Mouse (Mus musculus): ENCODE measurements around the gene Nckap5.

Nckap5 gene

DNA sequence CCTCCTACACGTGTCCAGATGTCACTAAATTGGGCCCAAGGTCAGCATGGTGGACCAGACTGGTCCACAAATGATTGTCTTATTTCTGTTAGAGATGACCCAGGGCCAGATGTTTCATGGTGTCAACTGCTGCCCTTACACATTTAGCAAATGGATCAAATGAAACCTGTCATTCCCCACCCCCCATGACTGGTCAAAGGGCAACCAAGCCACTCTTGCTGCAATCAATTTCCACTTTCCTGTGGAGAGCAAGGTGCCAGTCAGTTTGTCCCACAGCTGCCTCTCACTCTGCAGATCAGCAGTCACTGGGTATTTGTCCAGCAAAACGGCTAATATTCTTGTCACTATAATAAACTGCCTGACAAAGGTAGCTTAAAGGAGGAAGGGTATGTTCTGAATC, 463.9 kb downstream of the Nckap5 start:
- DNase-seq (ENCODE audit: low read depth, low spot score), result no peak

DNA sequence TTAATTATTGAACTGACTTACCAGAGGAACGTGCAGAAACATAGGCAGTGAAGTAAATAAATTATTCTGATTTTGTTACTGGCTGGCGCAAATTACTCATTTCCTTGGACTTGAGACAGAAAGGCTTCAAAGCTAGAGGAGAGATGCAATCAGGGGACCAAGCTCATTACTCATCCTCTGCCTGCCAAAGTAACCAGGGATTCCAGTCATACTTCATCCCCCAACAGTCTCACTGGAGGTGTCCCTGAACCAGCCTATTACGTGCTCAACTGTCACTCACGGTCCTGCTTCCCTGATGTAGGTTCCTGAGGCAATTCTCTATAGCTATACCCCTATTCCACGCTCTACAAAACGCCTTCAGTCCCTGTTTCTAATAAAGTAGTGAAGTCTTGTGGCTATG, 466.0 kb downstream of the Nckap5 start:
- DNase-seq (ENCODE audit: low read depth, low spot score), result no peak

DNA sequence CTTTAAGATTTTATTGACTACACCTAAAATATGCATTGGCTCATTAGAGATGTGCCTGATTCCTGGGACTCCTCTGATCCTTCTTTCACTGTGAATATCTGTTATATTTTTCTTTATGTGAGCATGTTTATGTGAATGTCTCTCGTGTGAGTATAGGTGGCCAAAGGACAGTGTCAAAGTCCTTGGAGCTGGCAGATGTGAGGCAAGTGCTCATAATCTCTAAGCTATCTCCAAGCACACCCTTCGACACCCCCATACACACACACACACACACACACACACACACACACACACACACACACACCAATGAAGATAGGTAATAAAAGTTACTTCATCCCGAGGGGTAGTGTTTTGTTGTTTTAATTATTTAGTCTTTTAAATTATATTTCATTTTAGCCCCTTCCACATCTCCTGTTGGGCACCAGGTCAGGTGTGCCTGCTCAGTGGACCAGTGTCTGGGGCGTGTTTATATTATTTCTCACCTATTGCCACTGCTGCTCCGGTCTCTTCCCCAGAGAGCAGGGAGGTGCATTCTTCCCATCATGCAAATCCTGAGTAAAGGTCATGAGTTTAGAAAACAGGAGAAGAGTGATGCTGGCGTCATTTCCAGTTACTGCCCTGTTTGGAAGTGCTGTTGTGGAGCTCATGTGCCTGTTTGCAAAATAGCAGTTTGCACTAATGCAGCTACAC, 469.9 kb downstream of the Nckap5 start:
- DNase-seq (ENCODE audit: low read depth, low spot score), result no peak

DNA sequence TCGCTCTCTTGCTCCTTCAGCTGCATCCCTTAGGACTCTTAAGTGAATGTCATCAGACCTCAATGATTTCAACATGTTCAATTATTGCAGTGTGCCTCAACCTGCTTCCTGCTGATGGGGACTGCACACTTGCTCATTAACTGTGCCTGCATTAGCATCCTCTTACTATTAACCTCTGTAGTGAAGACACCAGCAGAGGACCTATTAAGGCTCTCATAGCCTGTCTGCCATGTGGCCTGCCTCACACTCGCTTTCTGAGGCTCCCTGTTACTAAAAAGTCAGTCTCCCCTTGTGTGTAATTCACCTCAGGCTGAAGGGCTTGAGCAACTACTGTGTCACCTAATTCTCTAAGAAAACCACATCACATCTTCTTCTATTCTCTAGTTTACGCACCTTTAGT, 470.5 kb downstream of the Nckap5 start:
- no peak for DNase-seq (ENCODE audit: low read depth, low spot score)

DNA sequence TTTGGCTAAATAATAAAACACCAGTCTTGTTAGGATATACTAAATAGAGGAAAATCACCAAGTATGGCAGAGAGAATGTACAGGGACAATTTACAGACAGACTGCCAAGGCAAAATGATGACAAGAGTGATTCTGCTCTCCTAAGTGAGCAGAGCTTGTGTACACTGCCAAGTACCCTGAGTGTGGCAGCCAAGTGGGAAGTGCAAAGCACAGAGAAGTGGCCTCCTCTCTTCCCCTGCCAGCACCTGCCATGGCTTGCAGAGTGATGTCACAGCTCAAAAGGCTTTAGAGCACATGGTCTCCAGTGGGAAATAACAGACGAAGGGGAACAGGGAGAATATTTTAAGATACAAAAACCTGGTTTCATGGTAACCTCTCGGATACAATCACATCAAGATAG, 488.8 kb downstream of the Nckap5 start:
- no peak for DNase-seq (ENCODE audit: low read depth, low spot score)

DNA sequence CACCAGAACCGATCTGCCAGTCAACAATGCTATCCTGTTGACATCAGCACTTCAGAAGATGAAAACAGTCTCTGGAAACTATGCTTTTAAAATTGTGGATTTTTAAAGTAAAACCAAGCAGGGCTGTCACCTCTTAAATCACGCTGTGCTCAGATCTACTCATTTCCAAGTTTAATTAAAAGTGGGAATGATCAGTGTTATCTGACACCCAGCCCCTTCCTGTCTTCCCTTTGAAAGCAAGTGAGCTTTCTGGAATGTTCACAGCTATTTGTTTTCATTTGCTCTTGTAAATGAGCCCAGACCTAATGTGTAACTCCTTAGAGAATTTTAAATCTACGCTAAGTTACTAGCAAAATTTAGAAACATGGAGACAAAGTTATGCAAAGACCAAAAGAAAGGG, 491.3 kb downstream of the Nckap5 start:
- DNase-seq (ENCODE audit: low read depth, low spot score), result no peak

DNA sequence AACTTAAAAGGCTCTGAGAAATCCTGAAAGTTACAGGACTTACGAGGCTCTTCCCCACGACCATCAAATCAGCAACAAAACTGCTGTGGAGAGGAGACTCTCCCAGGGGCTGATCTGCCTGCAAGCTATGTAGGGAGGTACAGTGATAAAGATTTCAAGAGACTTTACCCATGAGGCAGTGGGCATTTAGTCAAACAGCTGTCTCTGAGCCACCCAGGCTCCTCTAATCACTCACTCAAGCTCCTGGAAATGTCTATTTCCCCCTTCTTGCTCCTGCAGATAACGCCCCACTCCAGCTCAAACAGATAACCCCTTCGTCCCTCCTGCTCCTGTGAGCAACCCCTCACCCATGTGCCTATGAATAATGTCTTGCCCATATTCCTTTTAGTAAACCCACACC, 496.4 kb downstream of the Nckap5 start:
- no peak for DNase-seq (ENCODE audit: low read depth, low spot score)

DNA sequence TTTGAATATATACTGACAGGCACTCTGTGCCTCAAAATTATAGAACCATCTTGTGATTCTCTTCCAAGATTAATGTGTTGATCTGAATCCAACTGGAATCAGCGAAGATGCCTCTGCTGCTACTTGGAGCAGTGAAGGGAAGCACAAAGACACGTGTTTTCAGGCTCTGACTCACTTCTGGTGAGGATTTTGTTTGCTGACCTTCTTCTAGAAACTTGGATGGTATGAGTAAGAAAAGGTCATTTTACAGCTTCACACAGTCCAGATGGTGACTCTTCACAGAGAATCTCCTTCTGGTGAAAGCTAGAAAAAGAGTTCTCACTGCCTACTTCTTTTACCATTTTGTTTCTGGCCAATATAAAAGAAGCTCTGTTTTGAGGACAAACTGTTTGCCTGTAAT, 498.6 kb downstream of the Nckap5 start:
- DNase-seq (ENCODE audit: low read depth, low spot score), result peak; percentile 40

DNA sequence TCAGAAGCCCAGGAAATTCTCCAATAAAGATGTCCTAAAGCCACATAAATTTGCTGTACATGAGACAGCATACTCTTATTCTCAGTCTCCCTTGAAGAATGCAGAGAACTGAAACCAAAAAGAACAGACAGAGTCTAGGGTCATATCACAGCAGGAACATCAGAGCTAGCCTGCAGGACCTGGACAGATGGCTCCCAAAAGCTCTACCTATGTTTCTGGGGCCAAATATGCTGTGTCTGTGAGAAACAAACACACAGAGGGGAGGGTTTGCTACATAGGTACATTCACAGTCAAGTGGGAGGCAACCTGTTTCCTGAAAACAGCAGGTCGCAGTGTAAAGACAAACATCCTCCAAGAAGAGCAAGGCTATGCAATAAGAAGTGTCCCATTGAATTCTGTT, 509.9 kb downstream of the Nckap5 start:
- no peak for DNase-seq (ENCODE audit: low read depth, low spot score)

DNA sequence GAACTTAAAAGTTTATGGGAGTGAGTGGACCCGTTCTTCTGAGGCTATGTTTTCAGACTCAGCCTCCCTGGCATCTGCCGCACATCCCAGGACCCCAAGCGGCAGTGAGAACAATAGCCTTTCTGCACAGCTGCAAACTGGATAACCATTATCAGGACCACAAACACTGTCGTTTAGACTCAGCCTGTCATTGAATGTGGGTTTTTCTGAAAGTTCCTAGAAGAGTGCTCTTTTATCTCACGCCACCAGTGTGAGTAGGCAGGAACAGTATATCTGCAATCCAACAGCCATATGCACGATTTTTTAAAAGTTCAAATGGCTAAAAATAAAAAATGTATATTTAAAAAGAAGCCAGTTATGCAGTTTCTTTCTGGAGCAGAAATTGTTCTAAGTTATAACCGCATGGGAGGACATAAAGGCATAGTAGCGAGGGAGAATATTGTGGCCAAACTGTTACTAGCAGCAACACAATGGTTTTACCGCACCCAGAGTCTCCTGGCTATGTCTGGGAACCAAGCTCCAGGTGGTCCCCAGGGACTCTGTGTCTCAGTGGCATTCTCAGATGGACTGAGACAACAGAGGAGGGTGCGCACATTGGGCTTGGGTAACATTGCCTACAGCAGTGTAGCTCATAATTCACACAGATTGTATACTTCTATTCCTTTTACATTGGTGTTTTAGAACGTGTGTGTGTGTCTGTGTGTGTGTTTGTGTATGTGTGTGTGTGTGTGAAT, 512.6 kb downstream of the Nckap5 start:
- no peak for DNase-seq (ENCODE audit: low read depth, low spot score)

DNA sequence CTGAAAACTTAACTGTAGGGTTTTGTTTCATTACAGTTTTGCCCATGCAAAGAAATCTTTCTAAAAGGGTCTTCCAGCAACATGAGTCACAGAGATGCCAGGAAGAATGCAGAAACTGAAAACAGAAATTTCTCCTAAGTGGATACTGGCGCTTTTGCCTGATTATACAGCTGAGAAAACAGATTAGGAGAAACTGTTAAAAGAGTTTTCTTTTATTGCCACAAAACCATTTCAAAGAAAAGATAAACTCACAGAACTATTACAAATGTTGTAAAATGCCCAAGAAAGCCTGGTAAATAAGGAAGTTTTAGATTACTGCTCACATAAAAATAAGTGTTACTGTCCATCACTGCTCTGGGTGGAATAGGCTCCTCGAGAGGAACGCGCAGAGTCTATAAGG, 513.3 kb downstream of the Nckap5 start:
- no peak for DNase-seq (ENCODE audit: low read depth, low spot score)

DNA sequence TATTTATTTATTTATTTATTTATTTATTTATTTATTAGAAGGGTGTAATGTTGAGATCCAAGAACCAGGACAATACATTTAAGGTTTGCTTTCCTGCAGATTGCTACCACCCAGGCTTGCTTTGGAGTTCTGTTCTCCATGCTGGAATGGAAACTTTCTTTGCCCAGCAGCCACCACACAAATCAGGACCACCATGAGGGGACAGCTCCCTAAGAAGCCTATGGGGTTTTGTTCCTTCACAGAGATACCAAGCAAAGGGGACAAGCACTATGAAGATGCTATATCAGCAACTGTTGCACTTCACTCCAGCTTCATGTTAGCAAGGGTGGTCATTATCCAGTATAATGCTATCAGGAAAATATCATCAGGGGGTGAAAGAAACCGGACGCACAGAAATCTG, 513.7 kb downstream of the Nckap5 start:
- DNase-seq (ENCODE audit: low read depth, low spot score), result no peak

DNA sequence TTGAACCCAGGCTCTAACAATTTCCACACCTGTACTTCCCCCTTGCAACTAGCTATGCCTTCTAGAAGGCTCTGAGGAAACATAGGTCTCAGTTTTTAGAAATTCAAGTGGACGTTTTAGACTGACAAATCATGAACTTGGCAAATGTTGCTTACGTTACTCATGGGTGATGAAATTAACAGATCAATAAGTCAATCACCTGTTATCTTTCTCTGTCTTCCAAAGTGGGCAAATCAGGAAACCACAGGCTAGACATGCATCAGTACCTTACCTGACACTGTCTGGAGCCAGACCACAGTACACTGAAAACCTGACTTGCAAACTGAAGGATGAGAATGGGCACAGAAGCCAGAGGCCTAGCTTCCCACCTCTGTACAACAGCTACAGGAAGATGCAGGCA, 529.5 kb downstream of the Nckap5 start:
- DNase-seq (ENCODE audit: low read depth, low spot score), result no peak

DNA sequence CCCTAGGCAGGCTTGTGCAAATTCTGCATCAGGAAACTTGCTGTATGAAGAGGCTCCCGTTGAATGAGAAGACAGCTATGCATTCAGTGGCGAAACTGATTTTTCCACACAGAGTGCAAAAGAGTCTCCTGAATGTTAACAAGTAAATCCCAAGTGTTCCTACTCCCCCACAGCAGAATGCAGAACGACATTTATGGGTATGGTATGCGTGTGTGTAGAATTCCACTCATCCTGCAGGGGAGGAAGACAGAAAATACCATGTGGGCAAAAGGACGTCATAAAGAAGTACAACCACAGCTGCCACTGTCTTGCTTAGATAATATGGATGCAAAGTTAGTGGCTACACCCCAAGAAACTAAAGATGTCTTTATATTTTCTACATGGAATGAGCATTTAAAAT, 565.7 kb downstream of the Nckap5 start:
- DNase-seq (ENCODE audit: low read depth, low spot score), result no peak

DNA sequence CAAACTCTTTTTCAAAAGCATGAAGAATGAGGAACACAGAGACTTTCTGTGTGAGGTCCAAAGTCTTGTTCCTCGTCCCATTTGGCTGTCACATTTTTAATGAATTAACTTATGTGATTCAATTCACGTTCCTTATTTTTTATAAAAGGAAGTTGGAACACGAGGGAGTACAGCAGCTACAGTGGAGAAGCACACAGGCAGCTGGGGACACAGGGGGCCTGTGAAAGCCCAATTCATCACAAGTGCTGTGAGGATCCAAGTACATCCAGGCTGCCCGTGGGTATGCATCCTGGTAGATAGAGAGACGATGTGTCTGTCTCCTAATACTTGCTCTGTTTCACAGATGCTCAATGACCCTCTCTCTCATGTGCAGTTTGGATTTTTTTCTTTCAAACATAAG, 576.2 kb downstream of the Nckap5 start:
- no peak for DNase-seq (ENCODE audit: low read depth, low spot score)

DNA sequence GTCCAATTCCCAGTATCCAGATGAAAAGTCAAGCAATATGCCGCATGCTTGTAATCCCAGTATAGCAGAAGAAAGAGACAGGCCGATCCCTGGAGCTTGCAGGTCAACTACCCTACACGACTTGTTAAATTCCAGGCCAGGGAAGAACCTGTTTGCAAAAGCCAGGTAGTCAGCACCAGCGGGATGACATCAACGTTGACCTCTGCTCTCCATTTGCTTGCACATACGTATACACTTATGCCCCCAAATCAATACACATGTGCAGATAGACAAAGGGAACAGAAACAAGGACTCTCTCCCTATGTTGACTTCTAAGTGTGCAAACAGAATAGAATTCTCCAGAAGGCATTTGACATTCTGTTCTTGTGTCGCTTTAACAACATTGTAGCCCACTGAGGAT, 576.7 kb downstream of the Nckap5 start:
- no peak for DNase-seq (ENCODE audit: low read depth, low spot score)

DNA sequence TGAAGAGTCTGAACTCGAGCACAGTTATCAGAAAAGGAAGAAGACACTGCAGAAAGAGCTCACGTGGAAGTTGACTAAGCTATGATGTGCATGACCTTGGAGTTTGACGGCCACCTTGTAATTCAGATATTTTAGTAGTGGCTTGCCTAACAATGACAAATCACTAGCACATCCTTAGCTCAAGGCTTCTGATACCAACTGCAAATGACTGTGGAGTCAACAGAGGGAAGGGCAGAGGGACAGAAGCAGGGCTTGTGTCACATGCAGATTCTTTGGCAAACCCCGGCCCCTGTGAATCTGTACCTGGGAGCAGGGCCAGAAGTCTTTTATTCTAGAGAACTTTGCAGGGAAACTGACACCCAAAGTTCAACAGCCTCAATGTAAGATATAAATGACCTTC, 597.4 kb downstream of the Nckap5 start:
- no peak for DNase-seq (ENCODE audit: low read depth, low spot score)

DNA sequence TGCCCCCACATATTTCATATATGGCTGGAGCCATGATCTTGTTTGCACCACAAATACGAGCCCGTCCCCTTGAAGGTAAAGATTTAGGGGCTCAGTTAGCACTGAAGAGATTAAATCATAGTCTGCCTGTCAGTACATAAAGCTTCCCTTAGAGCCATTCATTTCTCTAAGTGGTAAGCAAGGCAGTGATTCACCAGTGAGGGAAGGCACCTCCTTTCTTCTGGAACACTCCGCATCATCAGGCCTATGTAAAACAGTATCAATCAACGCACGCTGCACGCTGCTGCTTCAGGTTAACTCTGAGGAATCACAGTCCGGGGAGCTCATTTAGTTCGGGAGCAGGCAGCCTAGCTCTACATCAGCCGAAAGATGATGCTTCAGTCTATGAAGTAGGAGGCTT, 599.4 kb downstream of the Nckap5 start:
- no peak for DNase-seq (ENCODE audit: low read depth, low spot score)

DNA sequence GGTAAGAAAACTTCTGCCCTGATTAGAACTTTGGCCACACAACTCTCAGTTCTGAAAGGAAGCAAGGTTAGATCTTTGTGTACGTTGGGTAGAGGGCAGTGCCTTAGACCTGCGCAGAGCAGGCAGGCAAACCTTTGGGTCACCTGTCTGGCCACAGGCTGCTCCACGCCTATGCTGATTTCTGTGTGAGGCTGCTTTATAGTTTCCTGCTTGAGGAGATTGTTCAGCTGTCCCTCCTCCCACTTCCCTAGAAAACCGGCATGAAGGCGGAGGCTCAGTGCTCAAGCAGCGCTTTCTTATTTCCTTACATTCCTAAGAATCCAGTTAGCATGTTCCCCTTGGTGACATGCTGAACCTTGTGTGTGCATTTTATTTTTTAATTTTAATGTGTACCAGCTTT, 620.4 kb downstream of the Nckap5 start:
- no peak for DNase-seq (ENCODE audit: low read depth, low spot score)

DNA sequence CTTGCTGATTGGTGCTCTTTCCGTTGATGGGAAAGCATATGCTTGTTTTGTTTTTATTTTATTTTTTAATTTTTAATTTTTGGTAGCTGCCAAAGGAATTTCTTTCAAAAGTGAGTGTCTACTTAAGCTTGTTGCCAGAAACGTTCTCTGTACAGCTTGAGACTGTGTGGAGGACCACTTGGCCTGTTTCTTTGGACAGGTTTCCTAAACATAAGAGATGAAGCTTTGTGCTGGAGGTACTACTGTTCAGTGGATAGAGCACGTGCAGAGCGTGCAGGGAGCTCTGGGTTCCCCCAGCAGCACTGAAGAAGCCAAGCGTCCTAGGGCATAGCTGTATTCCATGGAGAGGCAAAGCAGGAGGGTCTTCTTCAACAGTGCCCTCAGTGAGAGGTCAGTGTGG, 620.9 kb downstream of the Nckap5 start:
- DNase-seq (ENCODE audit: low read depth, low spot score), result no peak

DNA sequence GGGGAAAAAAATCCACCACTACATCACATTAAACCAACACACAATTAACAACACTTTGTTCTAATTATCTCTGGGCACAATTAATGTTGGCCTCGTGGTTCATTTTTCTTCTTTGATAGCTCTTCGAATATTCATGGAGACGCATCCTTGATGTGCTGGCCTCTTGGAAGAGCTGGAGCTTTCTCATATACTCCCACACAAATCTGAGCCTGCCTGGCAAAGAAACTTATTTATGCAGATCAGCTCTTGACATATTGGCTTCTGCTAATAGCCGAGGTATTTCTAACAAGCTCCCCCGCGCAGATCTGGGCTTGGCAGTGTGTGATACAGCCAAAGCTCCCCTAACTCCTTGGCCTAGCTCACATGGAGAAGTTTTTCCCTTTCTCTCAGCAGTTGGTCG, 621.5 kb downstream of the Nckap5 start:
- DNase-seq (ENCODE audit: low read depth, low spot score), result no peak

DNA sequence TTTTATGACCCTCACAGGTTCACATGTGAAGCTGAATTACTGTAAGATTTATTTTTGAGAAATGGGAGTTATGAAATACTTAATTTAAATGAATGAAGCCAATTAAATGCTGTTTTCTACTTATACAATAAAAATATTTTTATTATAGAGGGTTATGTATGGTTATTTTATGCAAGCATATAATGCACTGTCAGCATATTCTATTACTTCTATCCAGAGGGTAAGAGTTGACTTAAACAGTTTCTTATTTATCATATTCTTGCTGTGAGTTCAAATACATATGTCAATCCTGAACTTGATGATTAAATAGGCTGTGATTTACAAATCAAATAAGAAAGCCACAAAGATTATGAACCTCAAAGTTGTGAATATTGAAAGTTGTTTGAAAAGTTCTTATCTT, 633.7 kb downstream of the Nckap5 start:
- no peak for DNase-seq (ENCODE audit: low read depth, low spot score)

DNA sequence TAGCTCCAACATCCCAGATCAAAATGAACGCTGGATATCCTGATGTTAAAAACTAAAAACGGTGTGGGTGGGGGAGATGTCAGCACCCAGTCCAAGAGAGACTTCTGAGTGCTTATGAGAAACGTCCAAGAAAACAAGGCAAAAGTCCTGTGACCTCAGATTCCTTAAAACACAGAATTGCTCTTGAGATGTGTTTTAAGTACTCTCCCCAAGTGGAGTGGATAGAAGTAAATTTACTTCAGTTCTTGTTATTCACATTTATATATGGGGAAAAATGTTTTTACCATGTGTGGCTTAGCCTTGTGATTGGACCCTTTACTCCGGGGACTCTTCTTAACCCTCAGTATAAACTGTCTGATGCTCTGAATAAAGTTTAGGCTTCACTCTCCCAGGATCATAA, 640.2 kb downstream of the Nckap5 start:
- no peak for DNase-seq (ENCODE audit: low read depth, low spot score)

DNA sequence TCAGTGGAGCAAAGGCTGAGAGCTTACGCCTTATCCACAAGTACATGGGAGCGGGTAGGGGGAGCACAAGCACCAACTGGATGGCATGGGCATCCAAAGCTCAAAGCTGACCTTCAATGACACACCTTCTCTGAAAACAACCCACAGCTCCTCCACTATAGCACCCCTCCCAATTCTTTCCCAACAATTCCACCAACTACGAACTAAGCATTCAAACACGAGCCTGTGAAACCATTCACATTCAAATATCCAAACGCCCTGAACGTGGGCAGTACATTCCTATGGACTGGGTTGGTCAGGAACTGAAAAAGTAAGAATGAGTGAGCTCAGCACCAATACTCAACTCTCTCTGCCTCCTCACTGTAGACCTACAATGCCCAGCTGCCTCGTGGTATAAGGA, 646.8 kb downstream of the Nckap5 start:
- DNase-seq (ENCODE audit: low read depth, low spot score), result no peak

All from skeletal muscle tissue, adult 2 months (tissue).